Mouse (Mus musculus) granulocyte monocyte progenitor cell, adult 5-6 weeks (primary cell): ENCODE data around the gene Rplp0. TPM values are rescaled to one million over a fixed set of nuclear protein-coding genes. Genes with fewer than 3 reads are reported as not detected.
"Not testable (repeated sequence)": the region's sequence is repeated elsewhere in the genome, so short reads cannot be mapped to it uniquely, and the experiment has no call there.

Experiments used
- ATAC-seq: replicated peaks from 2 replicates; pipeline ENCODE4 v1.8.0; 2016; ENCODE audit warnings: mild to moderate bottlenecking, moderate TSS enrichment, inconsistent platforms; ENCODE audit not compliant: poor library complexity, severe bottlenecking
- total RNA-seq, 2 experiments: library from RNA; stranded (forward) in 1 of 2; stranded (reverse) in 1 of 2; fragments of 200-712, 200-1000 nt in 1 of 2; fragments of >200 nt in 1 of 2; fragmentation: Nextera tagmentation in 1 of 2; gene quantifications; 2 replicates each; pipeline ENCODE4 v1.2.3; 2014 to 2017

Gene Rplp0
- total RNA-seq (2014; fragmentation: Nextera tagmentation): 2,324 and 2,796 TPM in 2 replicates
- 1,887 and 2,078 TPM in 2 replicates for total RNA-seq (2017)

DNA sequence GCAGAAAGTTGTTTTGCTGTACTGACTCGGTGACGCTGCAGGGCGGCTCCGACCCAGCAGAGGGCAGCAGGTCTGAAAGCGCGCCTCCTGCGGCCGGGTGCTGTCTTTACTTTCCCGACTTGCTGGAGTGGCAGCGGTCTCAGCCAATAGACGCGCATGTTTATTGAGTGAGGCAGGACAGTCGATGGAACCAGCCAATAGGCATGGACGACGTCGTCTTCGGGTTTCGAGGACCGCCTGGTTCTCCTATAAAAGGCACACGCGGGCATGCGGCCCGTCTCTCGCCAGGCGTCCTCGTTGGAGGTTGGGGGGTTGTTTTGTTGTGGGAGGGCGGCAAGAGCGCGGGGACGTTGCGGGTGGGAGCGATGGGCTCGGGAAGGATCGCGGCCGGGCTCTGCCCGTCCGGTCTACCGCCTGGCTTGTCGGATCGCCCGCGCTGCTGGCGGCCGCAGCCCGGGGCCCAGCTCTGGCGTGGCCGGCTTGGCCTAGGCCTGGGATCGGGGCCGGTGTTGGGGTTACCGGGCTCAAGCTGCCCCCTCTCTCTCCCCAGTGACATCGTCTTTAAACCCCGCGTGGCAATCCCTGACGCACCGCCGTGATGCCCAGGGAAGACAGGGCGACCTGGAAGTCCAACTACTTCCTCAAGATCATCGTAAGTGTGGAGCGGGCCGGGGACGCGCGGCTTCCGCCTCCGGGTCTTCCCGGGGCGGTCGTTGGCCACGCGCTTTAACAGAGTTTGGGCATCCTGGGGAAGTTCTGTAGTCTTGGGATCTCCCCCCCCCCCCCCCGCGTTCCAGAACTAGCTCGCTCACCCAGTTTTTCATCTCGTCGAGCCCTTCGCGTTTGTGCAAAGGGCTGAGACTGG is at the start of gene Rplp0:
TSS of gene Rplp0 (plus strand) at position 231 of the 865 bp plus-strand sequence.
- ATAC-seq: peak; percentile 95

DNA sequence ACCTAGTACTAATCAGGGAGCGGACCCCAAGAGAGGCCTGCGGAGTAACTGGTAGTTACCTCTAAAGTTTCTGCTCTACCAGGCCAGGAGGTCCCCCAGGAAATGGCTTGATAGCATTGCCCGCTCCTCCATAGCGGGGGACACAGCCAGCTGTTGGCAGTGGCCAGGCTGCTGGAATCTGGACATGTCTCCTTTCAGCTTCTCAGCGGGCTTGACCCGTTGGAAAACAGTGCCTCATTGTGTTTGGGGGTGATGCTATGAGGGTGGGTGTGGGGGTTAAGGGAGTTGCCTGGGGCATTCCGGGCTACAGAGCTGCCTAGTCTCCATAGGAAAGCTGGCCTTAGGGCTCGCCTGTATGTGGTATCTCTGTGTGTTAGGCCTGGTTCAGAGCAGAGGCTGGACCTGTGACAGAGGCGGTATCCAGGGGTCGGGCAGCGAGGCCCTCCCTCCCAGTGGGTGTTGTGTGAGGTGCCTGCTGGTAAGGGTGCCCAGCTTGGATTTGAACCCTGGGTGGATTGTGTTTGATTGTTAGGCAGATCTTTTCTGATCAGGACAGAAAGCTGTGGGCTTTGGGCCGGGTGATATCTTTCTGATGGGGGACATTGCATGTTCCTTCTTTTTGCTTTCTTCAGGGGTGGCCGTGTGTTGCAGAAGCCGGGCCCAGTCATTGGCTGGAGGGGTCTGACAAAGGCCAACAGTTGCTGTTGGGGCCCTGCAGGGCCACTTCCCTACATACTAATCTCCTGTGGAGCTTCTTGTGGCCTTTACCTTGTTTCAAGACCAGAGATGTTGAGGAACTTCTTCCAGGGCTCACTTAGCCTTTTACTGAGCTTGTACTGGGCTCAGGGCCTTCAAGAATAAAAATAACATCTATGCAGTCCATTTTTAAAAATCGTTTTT is 49.2 kb upstream of the Rplp0 start:
- peak; percentile 63 for ATAC-seq

DNA sequence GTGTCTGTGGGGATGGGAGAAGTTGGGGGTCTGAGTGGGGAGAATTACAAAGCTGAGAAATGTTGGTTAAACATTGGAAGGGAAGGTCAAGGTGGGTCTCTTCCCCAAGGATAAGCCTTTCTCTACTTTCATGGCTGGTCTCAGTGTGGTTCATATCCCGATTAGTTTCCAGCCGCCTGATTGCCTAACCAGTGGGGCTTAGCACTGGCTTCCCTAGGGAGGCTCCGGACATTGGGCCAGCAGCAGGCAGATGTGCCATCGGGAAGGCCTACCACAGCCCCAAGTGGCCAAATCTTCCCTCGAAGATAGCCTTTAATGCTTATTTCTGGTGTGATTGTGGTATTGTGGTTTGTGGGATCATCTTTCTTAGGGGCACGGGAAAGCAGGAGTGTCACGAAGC is 46.9 kb upstream of the Rplp0 start:
- no peak for ATAC-seq

DNA sequence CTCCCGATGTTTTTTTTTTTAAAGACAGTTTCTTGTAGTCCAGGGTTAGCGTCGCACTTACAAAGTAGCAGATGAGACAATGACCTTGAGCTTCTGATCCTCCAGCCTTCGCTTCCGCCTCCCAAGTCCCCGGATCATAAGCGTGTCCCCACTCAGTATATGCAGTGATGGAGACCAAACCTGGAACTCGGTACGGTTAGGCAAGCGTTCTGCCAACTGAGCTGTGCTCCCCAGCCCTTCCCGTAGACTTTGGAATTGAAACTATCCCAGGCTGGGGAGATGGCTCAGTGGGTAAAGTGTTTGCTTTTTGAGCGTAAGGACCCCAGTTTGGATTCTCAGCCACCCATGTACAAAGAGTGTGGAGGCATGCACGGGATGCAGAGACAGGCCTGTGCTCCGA is 46.0 kb upstream of the Rplp0 start:
- ATAC-seq: no peak

DNA sequence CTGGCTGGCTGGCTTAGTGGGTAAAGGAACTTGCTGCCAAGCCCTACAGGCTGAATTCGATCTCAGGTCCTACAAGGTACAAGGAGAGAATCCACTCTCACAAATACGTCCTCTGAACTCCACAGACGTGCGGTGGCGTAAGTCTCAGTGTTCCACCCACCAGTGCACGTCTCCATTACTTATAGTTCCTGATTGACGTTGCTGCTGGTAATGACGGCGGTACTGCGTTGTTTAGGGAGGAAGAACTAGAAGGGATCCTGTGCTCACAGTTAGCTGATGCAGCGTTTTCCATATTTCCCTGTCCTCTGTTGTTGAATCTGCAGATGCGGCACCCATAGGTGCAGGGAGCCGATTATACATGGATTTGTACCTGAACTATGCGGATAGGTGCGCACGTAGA is 45.5 kb upstream of the Rplp0 start:
- ATAC-seq: no peak

DNA sequence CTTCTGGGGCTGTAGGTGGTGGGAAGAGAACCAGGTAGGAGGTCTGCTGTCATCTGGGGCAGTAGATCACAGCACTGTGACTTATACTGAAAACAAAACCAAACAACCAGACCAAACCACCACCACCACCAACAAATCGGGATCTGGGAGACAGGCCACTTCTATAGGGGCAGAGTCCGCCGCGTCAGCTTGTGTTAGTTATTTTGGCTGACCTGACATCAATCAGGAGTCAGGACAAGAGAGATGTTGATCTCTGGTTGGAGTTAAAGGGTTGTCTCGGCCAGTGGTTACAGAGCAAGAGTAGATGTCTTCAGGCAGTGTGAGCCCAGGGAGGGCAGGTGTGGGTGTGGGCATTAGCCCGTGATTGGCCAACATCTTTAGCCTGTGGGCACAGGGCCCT is 44.9 kb upstream of the Rplp0 start:
- ATAC-seq: no peak

DNA sequence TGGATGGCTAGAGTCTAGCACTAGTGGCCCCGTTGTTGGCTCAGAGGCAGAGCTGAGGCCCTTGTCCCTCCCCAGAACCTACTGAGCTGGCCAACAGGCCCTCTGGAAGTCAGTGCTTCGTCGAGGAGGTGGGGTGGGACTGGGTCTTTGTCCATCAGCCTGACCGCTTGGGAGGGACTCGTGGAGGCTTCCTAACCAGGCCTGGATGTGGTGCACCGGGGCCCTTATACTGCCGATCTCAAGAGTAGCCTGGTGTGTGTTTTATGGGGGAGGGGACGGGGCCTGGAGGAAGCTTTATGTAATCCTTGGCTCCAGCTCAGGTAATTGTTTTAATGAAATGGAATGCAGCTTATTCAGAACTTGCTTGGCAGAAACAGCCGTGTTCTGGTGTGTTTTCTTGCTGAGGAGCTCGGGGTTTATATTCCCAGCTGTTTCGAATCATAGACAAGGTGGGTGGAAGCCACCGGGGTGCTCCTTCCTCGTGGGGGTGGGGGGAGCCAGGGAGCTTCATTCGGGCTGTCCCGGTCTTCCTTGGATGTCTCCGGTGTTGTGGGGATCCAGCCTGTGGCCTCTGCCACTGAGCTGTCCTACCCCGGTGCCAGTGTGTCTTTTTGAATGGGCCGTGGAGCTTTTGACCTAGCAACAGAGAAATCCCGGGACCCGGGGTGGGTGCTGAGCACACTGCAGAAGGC is 44.2 kb upstream of the Rplp0 start:
- no peak for ATAC-seq

DNA sequence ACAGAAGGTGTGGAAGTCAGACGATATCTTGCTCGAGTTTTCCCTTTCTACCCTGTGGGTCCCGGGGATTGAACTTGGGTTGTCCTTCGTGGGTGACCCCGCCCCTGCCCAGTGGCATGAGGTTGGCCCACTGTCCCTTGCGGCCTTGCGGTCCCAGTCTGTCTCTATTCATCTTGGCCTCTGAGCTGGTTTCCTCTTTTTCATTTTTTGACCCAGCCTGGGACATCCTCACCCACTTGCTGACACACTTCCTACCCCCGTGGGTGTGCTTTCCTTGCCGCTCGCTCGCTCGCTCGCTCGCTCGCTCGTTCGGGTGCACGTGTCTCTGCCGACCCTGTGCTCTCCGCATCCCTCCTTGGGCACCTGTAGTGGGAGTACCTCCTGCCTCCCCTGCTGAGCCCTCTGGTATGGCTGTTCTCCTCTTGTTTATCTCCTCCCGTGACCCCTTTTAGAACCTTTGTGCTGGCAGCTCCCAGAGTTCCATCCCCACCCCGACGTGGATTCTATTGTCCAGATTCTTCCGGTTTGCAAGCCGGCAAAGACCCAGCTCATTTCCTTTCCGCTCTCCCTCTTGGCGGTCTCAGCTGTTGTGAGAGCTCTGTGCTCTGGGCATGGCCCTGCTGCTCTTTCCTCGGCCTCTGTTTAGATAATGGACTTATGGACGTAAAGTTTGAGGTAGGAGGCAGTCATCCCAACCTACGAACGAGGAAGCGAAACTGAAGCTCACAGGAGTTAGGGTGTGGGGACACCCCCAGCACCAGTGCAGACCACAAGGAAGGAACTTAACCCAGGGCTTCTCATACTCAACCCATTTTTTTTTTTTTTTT is 43.0 kb upstream of the Rplp0 start:
- peak; percentile 84 for ATAC-seq

DNA sequence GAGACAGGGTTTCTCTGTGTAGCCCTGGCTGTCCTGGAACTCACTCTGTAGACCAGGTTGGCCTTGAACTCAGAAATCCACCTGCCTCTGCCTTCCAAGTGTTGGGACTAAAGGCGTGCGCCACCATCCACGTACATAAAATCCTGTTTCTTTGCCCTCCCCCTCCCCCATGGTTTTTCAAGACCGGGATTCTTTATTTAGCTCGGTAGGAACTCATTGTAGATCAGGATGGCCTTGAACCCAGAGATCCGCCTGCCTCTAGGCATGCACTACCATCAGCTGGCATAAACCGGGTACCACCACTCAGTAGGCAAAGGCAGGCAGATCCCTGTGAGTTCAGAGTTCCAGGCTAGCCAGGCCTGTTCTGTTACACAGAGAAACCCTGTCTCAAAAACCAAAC is 42.4 kb upstream of the Rplp0 start:
- no peak for ATAC-seq

DNA sequence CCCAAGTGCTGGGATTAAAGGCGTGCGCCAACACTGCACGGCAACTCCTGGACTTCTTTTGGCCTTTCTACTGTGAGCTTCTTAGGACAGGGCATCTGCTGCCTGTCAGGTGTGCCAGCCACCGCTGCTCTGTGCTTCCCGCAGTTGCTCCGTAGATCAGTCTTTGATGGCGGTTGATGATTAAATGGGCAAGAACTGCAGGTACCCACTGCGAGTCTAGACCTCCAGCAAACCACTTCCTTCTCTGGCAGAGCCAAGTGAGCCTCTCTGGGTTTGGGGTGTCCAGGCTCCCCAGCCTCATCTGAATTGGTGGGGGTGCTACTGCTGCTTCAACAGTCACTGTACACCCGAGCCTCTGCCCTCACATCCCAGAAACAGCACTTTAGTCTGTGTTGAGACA is 41.8 kb upstream of the Rplp0 start:
- no peak for ATAC-seq

DNA sequence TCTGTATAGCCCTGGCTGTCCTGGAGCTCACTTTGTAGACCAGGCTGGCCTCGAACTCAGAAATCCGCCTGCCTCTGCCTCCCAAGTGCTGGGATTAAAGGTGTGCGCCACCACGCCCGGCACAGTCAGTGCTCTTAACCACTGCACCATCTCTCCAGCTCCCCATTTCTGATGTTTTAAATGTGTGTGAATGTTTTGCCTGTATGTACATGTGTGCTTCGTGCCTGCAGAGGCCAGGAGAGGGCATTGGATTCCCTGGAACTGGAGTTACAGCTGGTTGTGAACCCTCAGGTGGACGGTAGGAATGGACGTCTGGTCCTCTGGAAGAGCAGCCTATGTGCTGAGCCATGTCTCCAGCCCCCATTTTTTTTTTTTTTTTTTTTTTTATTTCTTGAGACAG is 41.1 kb upstream of the Rplp0 start:
- ATAC-seq: not testable (repeated sequence)

DNA sequence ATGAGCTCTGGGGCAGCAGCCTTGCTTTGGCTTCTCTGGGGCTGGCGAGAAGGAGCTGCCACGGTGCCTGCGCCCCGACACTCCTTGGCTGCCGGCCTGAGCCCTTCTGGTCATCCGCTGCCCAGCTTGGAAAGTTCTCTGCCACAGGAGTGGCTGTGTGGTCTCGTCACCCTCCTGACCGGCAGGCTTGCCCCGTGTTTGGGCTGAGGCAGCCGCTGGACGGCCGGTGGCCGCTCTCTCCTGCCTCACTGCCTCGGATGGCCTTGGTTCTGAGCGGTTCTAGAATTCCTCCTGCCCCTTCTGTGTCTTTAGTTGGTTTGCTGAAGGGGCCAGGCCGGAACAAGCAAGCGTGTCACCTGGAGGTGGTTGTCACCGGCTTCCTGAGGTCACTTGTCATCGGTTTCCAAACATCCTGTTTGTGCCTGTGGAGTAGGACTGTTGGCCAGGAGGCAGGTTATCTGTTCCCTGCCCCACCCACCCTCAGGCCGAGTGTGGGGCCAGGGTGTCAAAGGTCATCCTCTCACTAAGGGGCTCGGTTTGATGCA is 38.9 kb upstream of the Rplp0 start:
- no peak for ATAC-seq

DNA sequence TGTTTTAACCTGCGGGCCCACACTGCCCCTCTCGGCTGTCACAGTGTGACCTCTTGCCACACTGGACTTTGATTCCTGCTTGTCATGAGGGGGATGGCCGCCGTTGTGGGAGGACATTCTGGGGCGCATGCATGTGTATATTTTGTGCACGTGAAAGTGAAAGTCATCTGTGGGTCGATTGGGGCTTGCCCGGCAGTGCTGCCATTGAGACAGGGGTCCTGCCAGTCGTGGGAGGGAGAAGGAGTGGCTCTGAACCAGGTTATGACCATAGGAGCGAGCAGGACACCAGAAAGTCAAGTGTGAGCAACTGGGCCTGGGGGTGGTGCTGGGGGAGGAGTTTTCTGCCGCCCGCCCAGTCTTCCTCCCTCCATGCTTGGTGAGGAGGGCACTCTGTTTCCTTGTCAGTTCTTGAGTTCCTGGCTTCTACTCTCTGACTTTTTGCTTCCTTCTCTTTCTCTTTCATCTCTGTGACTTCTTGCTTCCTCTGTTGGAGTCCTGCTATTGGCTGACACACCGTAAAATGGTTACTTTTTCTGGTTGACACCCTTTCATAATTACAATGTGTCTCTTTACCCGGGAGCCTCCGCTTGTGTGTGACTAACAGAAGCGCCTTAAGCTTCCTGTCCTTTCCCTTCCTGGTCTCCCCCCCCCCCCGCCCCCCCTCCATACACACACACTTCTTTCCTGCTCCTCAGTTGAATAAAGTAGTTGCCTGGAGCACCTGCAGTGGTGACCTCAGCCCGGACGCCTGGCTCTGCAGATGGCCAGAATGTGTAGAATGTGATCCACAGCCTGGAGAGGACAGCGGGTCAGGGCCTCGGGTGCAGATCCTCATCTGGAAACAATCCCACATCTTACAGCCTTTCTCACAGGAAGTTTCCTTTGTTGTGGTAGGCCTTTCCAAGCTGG is 37.5 kb upstream of the Rplp0 start:
- ATAC-seq: peak; percentile 69

DNA sequence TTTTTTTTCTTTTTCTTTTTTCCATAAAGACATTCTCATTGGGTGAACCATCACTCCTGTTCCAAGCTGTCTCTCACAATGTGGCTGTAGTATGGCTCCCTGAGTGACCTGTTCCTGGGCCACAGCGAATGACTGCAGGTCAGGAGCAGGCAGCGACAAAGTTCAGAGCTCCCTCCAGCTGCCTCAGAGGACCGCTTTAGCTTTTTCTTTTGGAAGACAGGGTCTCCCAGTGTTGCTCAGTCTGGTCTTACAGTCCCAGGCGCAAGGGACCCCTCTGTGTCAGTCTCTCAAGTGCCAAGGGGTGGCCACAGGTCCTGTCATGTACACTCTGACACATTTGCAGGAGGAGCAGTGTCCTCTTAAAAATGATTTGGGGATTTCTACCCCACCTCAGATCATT is 36.7 kb upstream of the Rplp0 start:
- no peak for ATAC-seq

DNA sequence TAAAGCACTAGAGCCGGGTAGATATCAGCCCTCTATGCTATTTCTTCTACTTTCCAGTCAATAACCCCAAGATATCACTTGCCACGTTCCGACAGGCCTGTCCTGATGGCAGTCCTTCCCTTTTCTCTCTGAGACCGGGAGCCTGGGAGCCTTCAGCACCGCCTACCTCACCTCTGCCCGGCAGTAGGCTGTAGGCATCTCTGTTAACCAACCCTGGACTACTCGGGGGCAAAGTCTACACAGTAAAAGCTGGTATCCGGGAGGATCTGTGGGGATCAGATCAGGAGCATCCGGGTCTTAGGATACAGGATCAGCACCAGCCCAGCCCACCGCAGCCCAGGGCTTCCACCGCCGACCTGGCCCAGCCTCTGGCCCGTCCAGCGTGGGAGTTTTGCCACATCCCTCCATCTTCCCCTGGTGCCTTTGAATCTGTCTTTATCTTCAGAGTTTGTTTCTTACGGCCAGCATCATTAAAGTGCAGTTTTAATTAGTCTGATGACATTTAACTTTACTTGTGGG is 36.2 kb upstream of the Rplp0 start:
- ATAC-seq: no peak

DNA sequence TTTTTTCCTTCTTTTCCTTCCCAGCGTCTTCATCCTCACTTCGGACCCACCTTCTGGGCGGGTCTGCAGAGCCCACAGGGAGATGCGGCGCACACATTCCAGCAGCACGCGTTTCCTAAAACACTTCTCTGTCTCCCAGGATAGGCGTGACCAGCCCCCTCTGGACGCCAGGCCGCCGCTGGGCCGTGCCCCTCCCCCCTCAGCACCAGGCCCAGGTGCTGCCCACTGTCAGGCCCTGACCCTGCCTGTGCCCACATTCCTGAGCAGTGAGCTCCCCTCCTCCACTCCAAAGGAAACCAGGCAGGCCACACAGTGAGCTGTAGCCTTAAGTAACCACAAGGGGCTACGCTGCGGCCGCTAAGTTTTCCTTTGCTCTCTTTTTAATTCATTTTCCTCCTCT is 35.3 kb upstream of the Rplp0 start:
- 0 out of 2 replicates have a peak, but pooled peaks have one; percentile 8 for ATAC-seq

DNA sequence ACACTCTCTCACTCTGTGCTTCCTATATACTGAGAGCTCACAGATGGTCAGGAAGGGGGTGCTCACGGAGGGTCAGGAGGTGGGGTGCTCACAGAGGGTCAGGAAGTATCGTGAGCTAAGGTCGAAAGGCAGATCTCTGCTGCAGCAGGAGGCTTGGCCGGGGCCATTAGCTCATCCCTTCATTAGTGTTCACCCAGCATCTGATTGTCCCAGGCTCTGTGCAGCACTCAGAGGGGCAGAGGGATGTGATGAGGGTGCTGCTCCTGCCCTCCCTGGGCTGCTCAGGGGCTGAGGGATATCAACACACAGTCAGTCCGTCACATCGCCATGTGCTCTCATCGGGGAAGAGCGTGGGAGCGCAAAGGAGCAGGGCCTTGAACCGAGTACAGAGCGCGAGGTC is 34.8 kb upstream of the Rplp0 start:
- ATAC-seq: no peak

DNA sequence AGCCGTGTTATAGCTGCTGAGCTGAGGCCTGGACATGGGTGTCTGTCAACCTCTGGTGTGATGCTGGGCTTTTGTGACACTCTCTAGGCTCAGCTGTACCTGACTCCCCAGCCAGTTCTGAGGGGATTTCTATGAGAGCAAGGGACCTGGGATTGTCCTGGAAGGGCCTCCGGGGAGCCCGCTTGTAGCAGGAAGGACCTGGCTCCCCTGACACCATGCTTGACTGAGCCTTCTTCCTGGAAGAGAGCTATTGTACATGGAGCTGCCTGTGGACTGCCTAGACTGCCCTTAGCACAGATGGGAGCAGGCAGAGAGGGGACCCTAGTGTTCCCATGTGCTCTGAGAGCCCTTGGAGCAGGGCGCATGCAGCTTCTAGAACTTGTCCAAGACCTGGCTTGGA is 33.9 kb upstream of the Rplp0 start:
- ATAC-seq: no peak
